Mouse (Mus musculus): ENCODE measurements at regions not wholly inside any gene's neighbourhood (a gene's known extent, or its start where the extent isn't known, plus 50 kb on each side); places are given as distances from the start of the nearest gene placed in this dataset.
A peak's percentile ranks its signal among the peaks of the same experiment; 100 is the strongest.

GRCm38 (mm10) chr6:91573487-91573886 lies 57.8 kb downstream of the Lsm3 start:
- Histone ChIP-seq H3K4me3 (replicated peaks) (no peak overlapping the region), H3K4me2 (no peak overlapping the region), H3K4me1 (replicated peaks) (no peaks in the 10 kb centered on the region), H3K9ac (no peak overlapping the region), H3K9me3 (replicated peaks) (no peaks in the 10 kb centered on the region), H3K27ac (no peak overlapping the region), H3K27me3 (no peaks in the 10 kb centered on the region), H3K36me3 (no peaks in the 10 kb centered on the region)
- 79% methylated on average over 8 of the region's 8 CpGs for WGBS (ENCODE audit: insufficient replicate concordance)
- no peak for DNase-seq
- ATAC-seq (ENCODE audit: low read depth), result no peak

GRCm38 (mm10) chr6:91574414-91574813 lies 58.7 kb downstream of the Lsm3 start:
- ATAC-seq (ENCODE audit: low read depth), result no peak
- H3K27ac ChIP-seq, result no peak overlapping the region

GRCm38 (mm10) chr6:91575662-91576364 lies 60.1 kb downstream of the Lsm3 start:
- Histone ChIP-seq H3K9ac (no peak overlapping the region), H3K4me2 (no peak overlapping the region), H3K36me3 (no peaks in the 10 kb centered on the region), H3K27me3 (no peaks in the 10 kb centered on the region), H3K27ac (no peak overlapping the region), H3K4me1 (replicated peaks) (no peaks in the 10 kb centered on the region), H3K9me3 (replicated peaks) (no peaks in the 10 kb centered on the region), H3K4me3 (replicated peaks) (no peak overlapping the region)
- ATAC-seq (ENCODE audit: low read depth) (no peak), DNase-seq (peak; percentile 29)
- WGBS (ENCODE audit: insufficient replicate concordance), result 51% methylated on average over 4 of the region's 4 CpGs

More at GRCm38 (mm10) chr6:91574414-91574813, 58.7 kb downstream of the Lsm3 start:
- no peak overlapping the region for H3K4me2 ChIP-seq
- no peaks in the 10 kb centered on the region for H3K36me3 ChIP-seq
- no peaks in the 10 kb centered on the region for H3K27me3 ChIP-seq
- H3K9ac ChIP-seq, result no peak overlapping the region
- H3K9me3 ChIP-seq (replicated peaks), result no peaks in the 10 kb centered on the region
- DNase-seq, result no peak
- H3K4me3 ChIP-seq (replicated peaks), result no peak overlapping the region
- WGBS (ENCODE audit: insufficient replicate concordance), result 72% methylated on average over 10 of the region's 10 CpGs
- H3K4me1 ChIP-seq (replicated peaks), result no peaks in the 10 kb centered on the region

- no peak for DNase-seq
- Histone ChIP-seq H3K27me3 (no peaks in the 10 kb centered on the region), H3K4me2 (no peak overlapping the region), H3K9me3 (replicated peaks) (no peaks in the 10 kb centered on the region), H3K27ac (no peak overlapping the region), H3K9ac (no peak overlapping the region), H3K4me3 (replicated peaks) (no peak overlapping the region), H3K4me1 (replicated peaks) (no peaks in the 10 kb centered on the region), H3K36me3 (no peaks in the 10 kb centered on the region)
- no peak for ATAC-seq (ENCODE audit: low read depth)
- 49% methylated on average over 15 of the region's 15 CpGs for WGBS (ENCODE audit: insufficient replicate concordance)
Measured at GRCm38 (mm10) chr6:91576906-91577305, 61.2 kb downstream of the Lsm3 start.

GRCm38 (mm10) chr6:91579666-91580065 lies 63.9 kb downstream of the Lsm3 start:
- DNase-seq (no peak), ATAC-seq (ENCODE audit: low read depth) (no peak)
- H3K36me3 ChIP-seq, result no peaks in the 10 kb centered on the region
- H3K27me3 ChIP-seq, result no peaks in the 10 kb centered on the region
- no peaks in the 10 kb centered on the region for H3K9me3 ChIP-seq (replicated peaks)
- no peak overlapping the region for H3K4me3 ChIP-seq (replicated peaks)
- 70% methylated on average over 10 of the region's 10 CpGs for WGBS (ENCODE audit: insufficient replicate concordance)
- no peak overlapping the region for H3K9ac ChIP-seq
- no peaks in the 10 kb centered on the region for H3K4me1 ChIP-seq (replicated peaks)
- H3K4me2 ChIP-seq, result no peak overlapping the region
- no peak overlapping the region for H3K27ac ChIP-seq

- 71% methylated on average over 6 of the region's 6 CpGs for WGBS (ENCODE audit: insufficient replicate concordance)
Measured at GRCm38 (mm10) chr6:91580607-91581006, 64.9 kb downstream of the Lsm3 start.

GRCm38 (mm10) chr6:91582338-91582737 lies 66.6 kb downstream of the Lsm3 start:
- WGBS (ENCODE audit: insufficient replicate concordance), result 76% methylated on average over 5 of the region's 5 CpGs
- H3K4me1 ChIP-seq (replicated peaks), result no peaks in the 10 kb centered on the region
- no peak overlapping the region for H3K9ac ChIP-seq
- ATAC-seq (ENCODE audit: low read depth), result no peak
- H3K27me3 ChIP-seq, result no peaks in the 10 kb centered on the region
- no peak overlapping the region for H3K27ac ChIP-seq
- no peak for DNase-seq
- no peaks in the 10 kb centered on the region for H3K36me3 ChIP-seq
- no peaks in the 10 kb centered on the region for H3K9me3 ChIP-seq (replicated peaks)
- no peak overlapping the region for H3K4me2 ChIP-seq
- no peak overlapping the region for H3K4me3 ChIP-seq (replicated peaks)

More at GRCm38 (mm10) chr6:91580607-91581006, 64.9 kb downstream of the Lsm3 start:
- no peaks in the 10 kb centered on the region for H3K9me3 ChIP-seq (replicated peaks)
- no peak overlapping the region for H3K4me2 ChIP-seq
- ATAC-seq (ENCODE audit: low read depth) (no peak), DNase-seq (no peak)
- no peaks in the 10 kb centered on the region for H3K36me3 ChIP-seq
- no peak overlapping the region for H3K27ac ChIP-seq
- no peak overlapping the region for H3K9ac ChIP-seq
- no peaks in the 10 kb centered on the region for H3K27me3 ChIP-seq
- no peak overlapping the region for H3K4me3 ChIP-seq (replicated peaks)
- H3K4me1 ChIP-seq (replicated peaks), result no peaks in the 10 kb centered on the region

GRCm38 (mm10) chr6:91583346-91583745 lies 67.6 kb downstream of the Lsm3 start:
- DNase-seq (no peak), ATAC-seq (ENCODE audit: low read depth) (no peak)
- 71% methylated on average over 5 of the region's 5 CpGs for WGBS (ENCODE audit: insufficient replicate concordance)

GRCm38 (mm10) chr6:91585543-91585942 lies 69.8 kb downstream of the Lsm3 start:
- no peak for DNase-seq
- H3K36me3 ChIP-seq, result no peaks in the 10 kb centered on the region
- no peak for ATAC-seq (ENCODE audit: low read depth)
- no peak overlapping the region for H3K27ac ChIP-seq
- no peak overlapping the region for H3K4me2 ChIP-seq
- no peak overlapping the region for H3K4me3 ChIP-seq (replicated peaks)
- no peaks in the 10 kb centered on the region for H3K4me1 ChIP-seq (replicated peaks)
- WGBS (ENCODE audit: insufficient replicate concordance), result 46% methylated on average over 3 of the region's 3 CpGs
- no peaks in the 10 kb centered on the region for H3K9me3 ChIP-seq (replicated peaks)
- H3K9ac ChIP-seq, result no peak overlapping the region
- no peaks in the 10 kb centered on the region for H3K27me3 ChIP-seq

More at GRCm38 (mm10) chr6:91583346-91583745, 67.6 kb downstream of the Lsm3 start:
- no peak overlapping the region for H3K27ac ChIP-seq
- no peak overlapping the region for H3K9ac ChIP-seq
- H3K4me3 ChIP-seq (replicated peaks), result no peak overlapping the region
- no peaks in the 10 kb centered on the region for H3K36me3 ChIP-seq
- no peak overlapping the region for H3K4me2 ChIP-seq
- H3K4me1 ChIP-seq (replicated peaks), result no peaks in the 10 kb centered on the region
- no peaks in the 10 kb centered on the region for H3K9me3 ChIP-seq (replicated peaks)
- H3K27me3 ChIP-seq, result no peaks in the 10 kb centered on the region

- DNase-seq, result no peak
- Histone ChIP-seq H3K27ac (no peak overlapping the region), H3K27me3 (no peaks in the 10 kb centered on the region), H3K4me3 (replicated peaks) (no peak overlapping the region), H3K4me1 (replicated peaks) (0 out of 2 replicates have a peak, but pooled peaks cover 4% of the 10 kb centered on the region), H3K4me2 (no peak overlapping the region), H3K36me3 (no peaks in the 10 kb centered on the region), H3K9me3 (replicated peaks) (no peaks in the 10 kb centered on the region), H3K9ac (no peak overlapping the region)
- no peak for ATAC-seq (ENCODE audit: low read depth)
- WGBS (ENCODE audit: insufficient replicate concordance), result 66% methylated on average over 4 of the region's 4 CpGs
Measured at GRCm38 (mm10) chr6:91589181-91589580, 73.5 kb downstream of the Lsm3 start.

- WGBS (ENCODE audit: insufficient replicate concordance), result 37% methylated on average over 6 of the region's 6 CpGs
- Histone ChIP-seq H3K4me1 (replicated peaks) (0 out of 2 replicates have a peak, but pooled peaks cover 4% of the 10 kb centered on the region), H3K9me3 (replicated peaks) (no peaks in the 10 kb centered on the region), H3K9ac (no peak overlapping the region), H3K27me3 (no peaks in the 10 kb centered on the region), H3K4me2 (no peak overlapping the region), H3K4me3 (replicated peaks) (no peak overlapping the region), H3K36me3 (no peaks in the 10 kb centered on the region), H3K27ac (no peak overlapping the region)
- no peak for ATAC-seq (ENCODE audit: low read depth)
- no peak for DNase-seq
Measured at GRCm38 (mm10) chr6:91590395-91590794, 74.7 kb downstream of the Lsm3 start.
